29 mouse cellular contexts compared by ENCODE assay signal in the genomic region with DNA sequence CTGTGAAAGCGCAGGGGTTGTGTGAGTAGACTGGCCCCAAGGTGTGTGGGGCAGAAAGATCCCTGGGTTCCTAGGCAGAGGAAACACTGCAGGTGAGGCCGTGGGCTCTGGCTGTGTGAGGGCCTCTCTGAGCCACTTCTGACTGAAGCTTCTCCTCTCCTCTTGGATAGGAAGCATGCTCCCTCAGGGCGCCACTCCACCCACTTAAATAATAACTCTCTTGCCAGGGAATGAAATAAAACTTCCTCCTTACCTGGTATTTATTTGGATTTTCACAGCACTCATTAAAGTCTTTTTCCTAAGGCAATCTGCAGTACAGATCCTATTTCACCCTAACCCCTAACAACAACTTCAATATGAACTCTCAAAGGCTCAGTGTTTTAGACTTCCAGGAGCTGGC.
DNase-seq lines count a peak whose midpoint lies in the region; ATAC-seq lines count a peak whose summit lies in the region.
"Had no signal": no experiment of that assay in that cellular context is flagged by ENCODE, and none has a peak within 500 bp of the region (broad histone marks: within the 10 kb centered on the region; RNA-seq: fewer than 3 reads in every experiment).

No protein-coding gene starts in this region.

- H3K4me3 ChIP-seq in limb, embryonic 12.5 days (replicated peaks), result no peak overlapping the region
- H3K4me3 ChIP-seq in limb, embryonic 10.5 days, result no peak overlapping the region
- no peak overlapping the region for H3K4me3 ChIP-seq in embryonic facial prominence, embryonic 12.5 days
- no peak overlapping the region for H3K4me3 ChIP-seq in embryonic facial prominence, embryonic 15.5 days (replicated peaks)
- H3K4me3 ChIP-seq in limb, embryonic 13.5 days, result no peak overlapping the region
- no peak overlapping the region for H3K4me3 ChIP-seq in midbrain, embryonic 10.5 days
- H3K4me3 ChIP-seq: embryonic facial prominence, embryonic 13.5 days; forebrain, embryonic 12.5 days; forebrain, embryonic 15.5 days; heart, adult 2 months; heart, embryonic 10.5 days; heart, embryonic 13.5 days; hindbrain, embryonic 15.5 days had no signal

- H3K27me3 ChIP-seq in limb, embryonic 12.5 days, result no peaks in the 10 kb centered on the region
- no peaks in the 10 kb centered on the region for H3K27me3 ChIP-seq in limb, embryonic 10.5 days (ENCODE audit: low read depth, poor library complexity, severe bottlenecking)
- H3K27me3 ChIP-seq in embryonic facial prominence, embryonic 12.5 days, result no peaks in the 10 kb centered on the region
- H3K27me3 ChIP-seq in embryonic facial prominence, embryonic 15.5 days, result no peaks in the 10 kb centered on the region
- H3K27me3 ChIP-seq in limb, embryonic 13.5 days, result no peaks in the 10 kb centered on the region
- no peaks in the 10 kb centered on the region for H3K27me3 ChIP-seq in midbrain, embryonic 10.5 days (ENCODE audit: low read depth, poor library complexity, severe bottlenecking)
- H3K27me3 ChIP-seq: CH12.LX; embryonic facial prominence, embryonic 13.5 days; forebrain, embryonic 12.5 days; forebrain, embryonic 15.5 days; hindbrain, embryonic 15.5 days; Patski had no signal

- no peak overlapping the region for H3K4me2 ChIP-seq in limb, embryonic 12.5 days
- H3K4me2 ChIP-seq in embryonic facial prominence, embryonic 12.5 days (replicated peaks), result no peak overlapping the region
- H3K4me2 ChIP-seq in embryonic facial prominence, embryonic 15.5 days (replicated peaks), result no peak overlapping the region
- H3K4me2 ChIP-seq in limb, embryonic 13.5 days (replicated peaks), result no peak overlapping the region
- H3K4me2 ChIP-seq: embryonic facial prominence, embryonic 13.5 days; forebrain, embryonic 12.5 days; forebrain, embryonic 15.5 days; heart, embryonic 13.5 days; hindbrain, embryonic 15.5 days had no signal

- H3K27ac ChIP-seq in limb, embryonic 12.5 days, result peak overlapping the region; percentile 64; the same call in 1 of the 2 replicates
- no peak overlapping the region for H3K27ac ChIP-seq in limb, embryonic 10.5 days
- H3K27ac ChIP-seq in embryonic facial prominence, embryonic 12.5 days, result 0 out of 2 replicates have a peak overlapping the region, but pooled peaks have one; percentile 30
- H3K27ac ChIP-seq in embryonic facial prominence, embryonic 15.5 days (replicated peaks), result peak overlapping the region; percentile 69
- peak overlapping the region; percentile 55; the same call in 1 of the 2 replicates for H3K27ac ChIP-seq in limb, embryonic 13.5 days
- no peak overlapping the region for H3K27ac ChIP-seq in midbrain, embryonic 10.5 days (replicated peaks)
- H3K27ac ChIP-seq: embryonic facial prominence, embryonic 13.5 days; forebrain, embryonic 12.5 days; forebrain, embryonic 15.5 days; heart, adult 2 months; heart, embryonic 10.5 days; heart, embryonic 13.5 days; hindbrain, embryonic 15.5 days had no signal

- no peak overlapping the region for H3K9ac ChIP-seq in limb, embryonic 12.5 days (replicated peaks)
- no peak overlapping the region for H3K9ac ChIP-seq in embryonic facial prominence, embryonic 12.5 days
- no peak overlapping the region for H3K9ac ChIP-seq in embryonic facial prominence, embryonic 15.5 days
- H3K9ac ChIP-seq in limb, embryonic 13.5 days, result no peak overlapping the region
- H3K9ac ChIP-seq: embryonic facial prominence, embryonic 13.5 days; forebrain, embryonic 12.5 days; forebrain, embryonic 15.5 days; heart, embryonic 13.5 days; hindbrain, embryonic 15.5 days had no signal

- ATAC-seq in limb, embryonic 12.5 days (ENCODE audit: insufficient number of reproducible peaks, insufficient read depth, low FRiP score, low TSS enrichment, low read depth), result peak; percentile 26; the same call in 1 of the 2 replicates
- ATAC-seq in embryonic facial prominence, embryonic 12.5 days (ENCODE audit: insufficient number of reproducible peaks, insufficient read depth, low FRiP score, low TSS enrichment), result no peak
- ATAC-seq in embryonic facial prominence, embryonic 15.5 days (ENCODE audit: insufficient number of reproducible peaks, low FRiP score, low TSS enrichment, low read depth), result no peak; the same call in 1 of the 2 replicates
- ATAC-seq in limb, embryonic 13.5 days (ENCODE audit: low FRiP score, low read depth), result peak; percentile 67; the same call in 1 of the 2 replicates
- ATAC-seq: forebrain, embryonic 15.5 days; Patski had no signal

- 64% methylated on average over 3 of the region's 3 CpGs for WGBS in limb, embryonic 12.5 days
- WGBS in limb, embryonic 10.5 days, result 82% methylated on average over 3 of the region's 3 CpGs
- WGBS in embryonic facial prominence, embryonic 12.5 days, result 69% methylated on average over 3 of the region's 3 CpGs
- 62% methylated on average over 3 of the region's 3 CpGs for WGBS in embryonic facial prominence, embryonic 15.5 days
- WGBS in limb, embryonic 13.5 days, result 64% methylated on average over 3 of the region's 3 CpGs
- 92% methylated on average over 3 of the region's 3 CpGs for WGBS in midbrain, embryonic 10.5 days

- no peak for DNase-seq in limb, embryonic 10.5 days (ENCODE audit: low spot score)
- DNase-seq in midbrain, embryonic 10.5 days (ENCODE audit: low spot score), result no peak
- DNase-seq in spleen, postnatal 10 days (ENCODE audit: low spot score in 2 of 2), result no peak
- no peak for DNase-seq in left cerebral cortex, adult 8-10 months (ENCODE audit: low spot score in 2 of 2)
- DNase-seq: adrenal gland, postnatal 10 days; adrenal gland, postnatal 36 days; B cell, adult 2 months; cerebellum, adult 18-20 months; cerebellum, adult 9-11 months; cerebellum, postnatal 36 days; embryo, embryonic 11 days; gastrocnemius, postnatal 10 days; gastrocnemius, postnatal 36 days; heart, adult 2 months; heart, postnatal 14 days; heart, postnatal 4 days had no signal

- H3K36me3 ChIP-seq in limb, embryonic 12.5 days, result no peaks in the 10 kb centered on the region
- no peaks in the 10 kb centered on the region for H3K36me3 ChIP-seq in limb, embryonic 10.5 days
- H3K36me3 ChIP-seq in embryonic facial prominence, embryonic 12.5 days, result no peaks in the 10 kb centered on the region
- no peaks in the 10 kb centered on the region for H3K36me3 ChIP-seq in embryonic facial prominence, embryonic 15.5 days
- H3K36me3 ChIP-seq in limb, embryonic 13.5 days, result peaks cover 4% of the 10 kb centered on the region; the same call in 1 of the 2 replicates
- no peaks in the 10 kb centered on the region for H3K36me3 ChIP-seq in midbrain, embryonic 10.5 days
- H3K36me3 ChIP-seq: forebrain, embryonic 12.5 days; forebrain, embryonic 15.5 days; G1E; hindbrain, embryonic 15.5 days had no signal

- peaks cover 11% of the 10 kb centered on the region for H3K4me1 ChIP-seq in limb, embryonic 12.5 days (replicated peaks)
- peaks cover 11% of the 10 kb centered on the region for H3K4me1 ChIP-seq in limb, embryonic 10.5 days
- H3K4me1 ChIP-seq in embryonic facial prominence, embryonic 12.5 days, result 0 out of 2 replicates have a peak, but pooled peaks cover 10% of the 10 kb centered on the region
- no peaks in the 10 kb centered on the region for H3K4me1 ChIP-seq in embryonic facial prominence, embryonic 15.5 days
- H3K4me1 ChIP-seq in limb, embryonic 13.5 days, result peaks cover 23% of the 10 kb centered on the region
- no peaks in the 10 kb centered on the region for H3K4me1 ChIP-seq in midbrain, embryonic 10.5 days
- H3K4me1 ChIP-seq: forebrain, embryonic 12.5 days; heart, embryonic 10.5 days; heart, embryonic 13.5 days; hindbrain, embryonic 15.5 days had no signal

- no peaks in the 10 kb centered on the region for H3K9me3 ChIP-seq in limb, embryonic 12.5 days
- H3K9me3 ChIP-seq in limb, embryonic 10.5 days (replicated peaks), result no peaks in the 10 kb centered on the region
- H3K9me3 ChIP-seq in embryonic facial prominence, embryonic 12.5 days, result no peaks in the 10 kb centered on the region
- H3K9me3 ChIP-seq in embryonic facial prominence, embryonic 15.5 days (replicated peaks), result no peaks in the 10 kb centered on the region
- H3K9me3 ChIP-seq in limb, embryonic 13.5 days, result no peaks in the 10 kb centered on the region
- H3K9me3 ChIP-seq in midbrain, embryonic 10.5 days (replicated peaks), result no peaks in the 10 kb centered on the region
- H3K9me3 ChIP-seq: embryonic facial prominence, embryonic 13.5 days; forebrain, embryonic 12.5 days; forebrain, embryonic 15.5 days; heart, embryonic 10.5 days; heart, embryonic 13.5 days; hindbrain, embryonic 15.5 days had no signal

Comparison
In these comparisons a context has a peak if more than half of its experiments do, and no peak if none do; other contexts are left out.
1. H3K27ac ChIP-seq: peak in limb, embryonic 12.5 days (single experiment), embryonic facial prominence, embryonic 12.5 days (single experiment), embryonic facial prominence, embryonic 15.5 days (single experiment) and limb, embryonic 13.5 days (single experiment); none in limb, embryonic 10.5 days (single experiment) and midbrain, embryonic 10.5 days (single experiment).
2. ATAC-seq: peak in limb, embryonic 12.5 days (single experiment) and limb, embryonic 13.5 days (single experiment); none in embryonic facial prominence, embryonic 12.5 days (single experiment) and embryonic facial prominence, embryonic 15.5 days (single experiment).